Mouse (Mus musculus) WW6 (cell line): ENCODE measurements around the gene Hira.
"Not testable (repeated sequence)": the region's sequence is repeated elsewhere in the genome, so short reads cannot be mapped to it uniquely, and the experiment has no call there.

ENCODE experiments used
- DNase-seq: peaks from one replicate; pipeline ENCODE4 v3.0.0-alpha.2; 2013; ENCODE audit warnings: low read depth, low spot score

Gene Hira

GRCm38 (mm10) chr16:18876442-18877308 lies at the start of gene Hira, which contains the start of gene Mrpl40:
Gene Hira, plus strand, starts transcription at chr16:18877037.
Gene Mrpl40, minus strand, starts transcription at chr16:18876862.
- DNase-seq: peak; percentile 76

GRCm38 (mm10) chr16:18828630-18829029 lies 48.2 kb upstream of the Hira start:
- no peak for DNase-seq

- no peak for DNase-seq
Measured at GRCm38 (mm10) chr16:18829102-18829501, 47.7 kb upstream of the Hira start.

GRCm38 (mm10) chr16:18833486-18833885 lies 43.4 kb upstream of the Hira start:
- no peak for DNase-seq

GRCm38 (mm10) chr16:18836073-18836467 lies 40.8 kb upstream of the Hira start:
- no peak for DNase-seq

GRCm38 (mm10) chr16:18836468-18837208 lies 40.2 kb upstream of the Hira start, which contains the start of the genes 2510002D24Rik and Gm28539:
Gene 2510002D24Rik, plus strand, starts transcription at chr16:18836578.
Gene Gm28539, plus strand, starts transcription at chr16:18836584.
- peak; percentile 85 for DNase-seq

- DNase-seq: no peak
Measured at GRCm38 (mm10) chr16:18838346-18838745, 38.5 kb upstream of the Hira start.

- no peak for DNase-seq
Measured at GRCm38 (mm10) chr16:18846301-18846820, 30.5 kb upstream of the Hira start.

GRCm38 (mm10) chr16:18849521-18850190 lies 27.2 kb upstream of the Hira start:
- DNase-seq: not testable (repeated sequence)

- peak; percentile 74 for DNase-seq
Measured at GRCm38 (mm10) chr16:18858551-18858950, 18.3 kb upstream of the Hira start.

GRCm38 (mm10) chr16:18860186-18860585 lies 16.7 kb upstream of the Hira start:
- DNase-seq: no peak

GRCm38 (mm10) chr16:18870495-18870894 lies 6.3 kb upstream of the Hira start:
- DNase-seq: not testable (repeated sequence)

GRCm38 (mm10) chr16:18876091-18876441 lies 771 bp upstream of the Hira start:
- peak; percentile 7 for DNase-seq

- DNase-seq: peak; percentile 42
Measured at GRCm38 (mm10) chr16:18877386-18878090, 701 bp downstream of the Hira start.

GRCm38 (mm10) chr16:18878091-18878720 lies 1.4 kb downstream of the Hira start:
- no peak for DNase-seq

- no peak for DNase-seq
Measured at GRCm38 (mm10) chr16:18884044-18884443, 7.2 kb downstream of the Hira start.

- DNase-seq: no peak
Measured at GRCm38 (mm10) chr16:18893840-18894372, 17.1 kb downstream of the Hira start.

- DNase-seq: no peak
Measured at GRCm38 (mm10) chr16:18895249-18895648, 18.4 kb downstream of the Hira start.

- no peak for DNase-seq
Measured at GRCm38 (mm10) chr16:18896429-18896828, 19.6 kb downstream of the Hira start.

- DNase-seq: no peak
Measured at GRCm38 (mm10) chr16:18905648-18906047, 28.8 kb downstream of the Hira start.
